Mouse (Mus musculus): ENCODE results near the gene Zfp583.

The Zfp583 gene

GRCm38 (mm10) chr7:6331233-6331956 lies at the start of gene Zfp583:
Zfp583 (minus strand) TSS chr7:6331285.
- in situ Hi-C loops (cut with MboI; ENCODE audit: low pct_unique_long_range_greater_than_20kb in 1 of 2, low sequenced_read_pairs in 2 of 2, unreplicated experiment in 1 of 2), result loop anchor here in 1 of 2 experiments (10.0 kb wide), 1 partner anchor 57 kb away; no protein-coding TSS in a partner anchor

- in situ Hi-C loops (cut with MboI; ENCODE audit: low pct_unique_long_range_greater_than_20kb in 1 of 2, low sequenced_read_pairs in 2 of 2, unreplicated experiment in 1 of 2), result no loop called here
Observed at GRCm38 (mm10) chr7:6378441-6378840, 47.4 kb upstream of the Zfp583 start.

DNA sequence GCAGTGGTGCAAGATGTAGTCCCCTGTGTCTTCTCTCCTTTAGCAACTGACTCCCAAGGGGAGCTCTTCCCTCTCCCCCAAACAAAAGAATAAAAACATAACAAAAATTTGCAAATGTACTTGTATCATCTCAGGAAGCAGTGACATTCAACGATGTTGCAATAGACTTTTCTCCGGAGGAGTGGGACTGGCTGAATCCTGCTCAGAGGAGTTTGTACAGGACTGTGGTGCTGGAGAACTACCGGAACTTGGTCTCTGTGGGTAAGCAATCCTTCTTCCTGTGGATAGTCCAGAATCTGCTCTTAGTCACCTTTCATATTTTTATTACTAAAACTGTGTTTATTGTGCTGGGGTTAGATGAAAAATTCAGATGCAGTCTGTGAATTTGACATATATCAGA lies 41.9 kb upstream of the Zfp583 start:
- in situ Hi-C loops (cut with MboI; ENCODE audit: low pct_unique_long_range_greater_than_20kb in 1 of 2, low sequenced_read_pairs in 2 of 2, unreplicated experiment in 1 of 2), result loop anchor here in 1 of 2 experiments (25.0 kb wide), 1 partner anchor 914 kb away; the partner anchor contains the start of gene Gm45844

- in situ Hi-C loops (cut with MboI; ENCODE audit: low pct_unique_long_range_greater_than_20kb in 1 of 2, low sequenced_read_pairs in 2 of 2, unreplicated experiment in 1 of 2), result loop anchor here in 1 of 2 experiments (25.0 kb wide), 1 partner anchor 918 kb away; the partner anchor contains the start of gene Gm45844
Observed at GRCm38 (mm10) chr7:6369460-6369859, 38.4 kb upstream of the Zfp583 start.

GRCm38 (mm10) chr7:6368146-6368545 lies 37.1 kb upstream of the Zfp583 start:
- in situ Hi-C loops (cut with MboI; ENCODE audit: low pct_unique_long_range_greater_than_20kb in 1 of 2, low sequenced_read_pairs in 2 of 2, unreplicated experiment in 1 of 2), result loop anchor here in 1 of 2 experiments (25.0 kb wide), 1 partner anchor 919 kb away; the partner anchor contains the start of gene Gm45844

DNA sequence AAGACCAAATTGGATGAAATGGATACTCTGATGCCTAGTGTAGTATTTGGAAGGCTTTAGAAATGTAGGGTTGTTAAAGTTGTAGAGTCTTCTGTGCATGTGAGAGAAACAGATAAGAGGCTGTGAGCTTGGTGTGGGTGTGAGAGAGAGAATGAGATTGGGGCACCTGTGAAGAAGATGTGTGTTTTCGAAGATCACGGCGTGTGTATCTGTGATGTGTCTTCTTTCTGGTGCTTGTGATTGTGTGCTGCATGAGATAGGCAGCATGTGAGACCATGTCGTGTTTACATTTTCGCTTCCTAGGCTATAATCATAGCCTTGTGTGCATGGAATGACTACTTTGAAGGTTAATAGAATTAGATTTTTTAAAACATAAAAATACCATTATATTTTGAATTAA lies 36.1 kb upstream of the Zfp583 start:
- in situ Hi-C loops (cut with MboI; ENCODE audit: low pct_unique_long_range_greater_than_20kb in 1 of 2, low sequenced_read_pairs in 2 of 2, unreplicated experiment in 1 of 2), result loop anchor here in 1 of 2 experiments (25.0 kb wide), 1 partner anchor 920 kb away; the partner anchor contains the start of gene Gm45844

- in situ Hi-C loops (cut with MboI; ENCODE audit: low pct_unique_long_range_greater_than_20kb in 1 of 2, low sequenced_read_pairs in 2 of 2, unreplicated experiment in 1 of 2), result loop anchor here in 1 of 2 experiments (25.0 kb wide), 1 partner anchor 923 kb away; the partner anchor contains the start of gene Gm45844
Observed at GRCm38 (mm10) chr7:6364761-6365160, 33.7 kb upstream of the Zfp583 start.

- in situ Hi-C loops (cut with MboI; ENCODE audit: low pct_unique_long_range_greater_than_20kb in 1 of 2, low sequenced_read_pairs in 2 of 2, unreplicated experiment in 1 of 2), result loop anchor here in 1 of 2 experiments (25.0 kb wide), 1 partner anchor 924 kb away; the partner anchor contains the start of gene Gm45844
Observed at GRCm38 (mm10) chr7:6363047-6363488, 32.0 kb upstream of the Zfp583 start, which contains the start of gene Zfp78. Zfp78 (plus strand) TSS chr7:6363280.

DNA sequence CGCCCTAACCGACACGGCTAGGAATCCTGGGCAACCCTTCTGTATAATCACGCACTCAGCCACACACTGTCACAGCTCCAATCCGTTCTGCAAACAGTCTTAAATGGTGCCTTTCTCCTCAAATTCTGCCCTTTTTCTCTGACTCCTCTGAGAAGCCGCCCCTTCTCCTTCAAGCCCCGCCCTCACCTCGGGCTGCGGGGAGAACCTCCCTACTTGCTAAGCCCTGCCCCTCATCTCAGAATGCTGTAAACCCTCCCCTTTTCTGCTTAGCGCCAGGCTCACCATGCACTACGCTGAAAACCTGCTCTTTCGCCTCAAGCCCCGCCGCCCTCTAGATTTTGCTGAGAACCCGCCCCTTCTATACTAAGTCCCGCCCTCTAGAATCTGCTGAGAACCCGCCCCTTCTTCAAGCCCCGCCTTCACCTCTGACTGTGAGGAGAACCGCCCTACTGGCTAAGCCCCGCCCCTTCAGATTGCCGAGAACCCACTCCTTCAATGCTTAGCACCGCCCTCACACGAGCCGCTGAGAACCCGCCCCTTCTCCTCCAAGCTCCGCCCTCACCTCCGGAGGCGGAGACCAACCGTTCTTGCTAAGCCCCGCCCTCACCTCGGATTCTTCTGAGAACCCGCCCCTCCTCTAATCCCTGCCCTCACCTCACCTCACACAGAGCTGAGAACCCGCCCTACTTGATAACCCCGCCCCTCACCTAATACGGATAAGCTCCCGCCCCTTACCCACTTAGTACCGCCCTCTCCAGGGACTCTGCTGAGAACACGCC lies 31.4 kb upstream of the Zfp583 start:
- in situ Hi-C loops (cut with MboI; ENCODE audit: low pct_unique_long_range_greater_than_20kb in 1 of 2, low sequenced_read_pairs in 2 of 2, unreplicated experiment in 1 of 2), result loop anchor here in 1 of 2 experiments (25.0 kb wide), 1 partner anchor 925 kb away; the partner anchor contains the start of gene Gm45844

DNA sequence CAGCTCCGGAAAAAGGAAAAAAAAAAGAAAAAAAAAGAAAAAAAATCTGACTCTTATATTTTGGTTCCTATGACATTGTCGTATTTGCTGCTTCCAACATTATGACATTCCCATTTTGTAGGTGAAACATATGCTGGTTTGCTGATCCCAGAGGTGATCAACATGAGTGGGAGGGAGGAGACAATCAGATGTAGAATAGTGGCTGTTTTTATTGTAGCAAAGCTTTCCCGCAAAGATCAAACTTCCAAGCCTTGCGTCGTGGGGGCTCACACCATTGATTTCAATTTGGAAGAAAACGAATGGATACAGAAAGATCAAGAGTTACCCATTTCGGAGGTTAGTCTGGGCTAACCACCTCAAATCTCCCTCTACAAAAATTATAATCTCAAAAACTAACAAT lies 30.7 kb upstream of the Zfp583 start:
- in situ Hi-C loops (cut with MboI; ENCODE audit: low pct_unique_long_range_greater_than_20kb in 1 of 2, low sequenced_read_pairs in 2 of 2, unreplicated experiment in 1 of 2), result loop anchor here in 1 of 2 experiments (25.0 kb wide), 1 partner anchor 926 kb away; the partner anchor contains the start of gene Gm45844

GRCm38 (mm10) chr7:6360477-6361060 lies 29.5 kb upstream of the Zfp583 start:
- in situ Hi-C loops (cut with MboI; ENCODE audit: low pct_unique_long_range_greater_than_20kb in 1 of 2, low sequenced_read_pairs in 2 of 2, unreplicated experiment in 1 of 2), result loop anchor here in 1 of 2 experiments (25.0 kb wide), 1 partner anchor 927 kb away; the partner anchor contains the start of gene Gm45844

DNA sequence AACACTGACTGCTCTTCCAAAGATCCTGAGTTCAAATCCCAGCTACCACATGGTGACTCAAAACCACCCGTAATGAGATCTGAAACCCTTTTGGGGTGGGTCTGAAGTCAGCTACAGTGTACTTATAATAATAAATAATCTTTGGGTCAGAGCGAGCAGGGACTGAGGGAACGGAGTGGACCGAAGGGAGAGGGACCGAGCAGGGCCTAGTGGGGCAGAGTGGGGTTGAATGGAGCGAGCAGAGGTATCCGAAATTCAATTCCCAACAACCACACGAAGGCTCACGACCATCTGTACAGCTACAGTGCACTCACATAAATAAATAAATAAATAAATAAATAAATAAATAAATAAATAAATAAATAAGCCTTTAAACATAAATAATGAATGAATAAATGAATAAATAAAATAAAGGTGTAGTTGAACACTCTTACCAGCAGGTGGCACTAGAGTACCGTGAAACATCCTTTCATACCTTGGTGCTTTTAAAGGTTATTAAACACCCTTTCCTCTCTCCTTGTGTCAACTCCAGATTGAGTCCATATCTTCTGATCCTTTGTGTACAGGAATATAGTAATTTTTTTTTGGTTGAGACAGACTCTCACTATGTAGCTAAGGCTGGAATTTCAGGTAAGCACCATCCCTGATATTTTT lies 28.0 kb upstream of the Zfp583 start:
- in situ Hi-C loops (cut with MboI; ENCODE audit: low pct_unique_long_range_greater_than_20kb in 1 of 2, low sequenced_read_pairs in 2 of 2, unreplicated experiment in 1 of 2), result loop anchor here (5.0 to 25.0 kb wide), 5 partner anchors 56 to 928 kb away; partner anchors contain the start of genes Olfr1349 (in 2 of the 2), Gm20715 (in 1 of the 2) and Gm45844 (in 1 of the 2)

DNA sequence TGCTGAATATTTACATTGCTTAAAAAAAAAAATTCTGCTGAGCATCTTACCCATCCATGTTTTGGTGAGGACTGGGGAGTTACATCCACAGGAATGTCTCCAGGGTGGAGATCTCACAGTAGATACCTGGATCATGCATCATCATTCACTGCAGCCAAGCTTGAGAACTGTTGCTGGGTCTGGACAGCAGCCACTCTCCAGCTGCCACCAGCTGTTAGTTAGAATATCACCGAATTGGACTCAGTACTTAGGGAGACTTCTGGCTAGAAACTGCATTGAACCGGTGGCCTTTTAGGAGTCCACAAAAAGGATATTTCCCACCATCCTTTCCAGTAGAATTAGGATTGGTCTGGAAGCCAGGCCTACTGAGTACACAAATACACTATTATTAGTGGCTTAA lies 27.0 kb upstream of the Zfp583 start:
- in situ Hi-C loops (cut with MboI; ENCODE audit: low pct_unique_long_range_greater_than_20kb in 1 of 2, low sequenced_read_pairs in 2 of 2, unreplicated experiment in 1 of 2), result loop anchor here (5.0 to 25.0 kb wide), 5 partner anchors 57 to 929 kb away; partner anchors contain the start of genes Olfr1349 (in 2 of the 2), Gm20715 (in 1 of the 2) and Gm45844 (in 1 of the 2)

DNA sequence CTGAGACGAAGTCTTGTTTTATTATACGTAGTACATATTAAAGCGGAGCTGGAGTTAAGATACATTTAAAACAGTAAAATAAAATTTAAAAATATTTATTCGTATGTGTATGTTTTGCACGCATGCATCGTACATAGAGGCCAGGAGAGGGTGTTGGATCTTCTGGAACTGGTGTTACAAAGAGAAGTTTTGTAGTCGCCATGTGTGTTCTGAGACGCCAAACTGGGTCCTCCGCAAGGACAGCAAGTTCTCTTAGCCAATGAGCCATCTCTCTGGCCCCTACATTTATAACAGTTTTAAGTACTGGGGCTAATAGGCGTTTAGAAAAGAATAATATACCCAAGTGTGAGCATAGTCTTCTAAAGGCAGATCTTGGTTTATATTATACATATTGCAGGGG lies 13.0 kb upstream of the Zfp583 start:
- in situ Hi-C loops (cut with MboI; ENCODE audit: low pct_unique_long_range_greater_than_20kb in 1 of 2, low sequenced_read_pairs in 2 of 2, unreplicated experiment in 1 of 2), result no loop called here

DNA sequence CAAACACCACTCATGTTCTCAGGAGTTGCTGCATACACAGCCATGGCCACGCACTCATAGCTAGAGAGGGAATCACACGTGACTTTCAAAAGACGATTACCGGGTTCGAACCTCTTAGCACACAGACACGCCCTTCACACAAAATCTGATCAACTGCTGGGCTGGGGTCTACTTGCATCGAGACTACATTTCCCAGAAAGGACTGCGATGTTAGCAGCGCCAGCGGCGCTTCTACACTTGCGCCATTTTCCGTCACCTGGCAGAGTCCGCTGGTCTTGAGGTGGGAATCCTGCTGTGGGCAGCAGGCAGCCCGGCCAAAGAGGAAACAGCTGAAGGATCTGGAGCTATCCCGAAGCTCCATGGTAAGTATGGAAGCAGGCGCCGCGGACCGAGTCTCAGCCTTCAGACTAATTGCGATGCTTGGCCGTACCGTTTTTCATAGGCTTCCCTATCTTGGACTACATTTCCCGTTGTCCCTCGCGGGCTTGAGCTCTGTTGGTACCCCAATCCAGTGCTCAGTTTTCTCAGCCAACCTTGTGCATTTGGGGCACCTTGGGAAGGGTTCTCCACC lies 12.5 kb upstream of the Zfp583 start, which contains the start of gene Gm3854:
TSS of gene Gm3854 (plus strand) at position 259 of the 571 bp plus-strand sequence.
- in situ Hi-C loops (cut with MboI; ENCODE audit: low pct_unique_long_range_greater_than_20kb in 1 of 2, low sequenced_read_pairs in 2 of 2, unreplicated experiment in 1 of 2), result no loop called here

GRCm38 (mm10) chr7:6339865-6340264 lies 8.8 kb upstream of the Zfp583 start:
- in situ Hi-C loops (cut with MboI; ENCODE audit: low pct_unique_long_range_greater_than_20kb in 1 of 2, low sequenced_read_pairs in 2 of 2, unreplicated experiment in 1 of 2), result loop anchor here in 1 of 2 experiments (10.0 kb wide), 1 partner anchor 65 kb away; no protein-coding TSS in a partner anchor
